Mouse (Mus musculus) midbrain, postnatal 0 days (tissue): ENCODE measurements at regions not wholly inside any gene's neighbourhood (a gene's known extent, or its start where the extent isn't known, plus 50 kb on each side); places are given as distances from the start of the nearest gene placed in this dataset.
"Not testable (repeated sequence)": the region's sequence is repeated elsewhere in the genome, so short reads cannot be mapped to it uniquely, and the experiment has no call there.

Source experiments
- ATAC-seq: fragments of 200-750 bp; cut with Nextera tagmentation; 2 replicates; pipeline ENCODE4 v1.8.0; 2017; ENCODE audit warnings: moderate number of reproducible peaks, mild to moderate bottlenecking, moderate TSS enrichment, moderate library complexity; ENCODE audit not compliant: low FRiP score
- DNase-seq: peaks from one replicate; pipeline ENCODE4 v3.0.0-alpha.2; 2015; ENCODE audit warnings: low spot score
- H3K27ac ChIP-seq: fragments of 300-500 bp; sonication (generic); 2 replicates; pipeline ENCODE4 v1.5.1; 2014; ENCODE audit warnings: low read depth, mild to moderate bottlenecking, low read length, mixed read lengths
- H3K27me3 ChIP-seq: fragments of 300-500 bp; sonication (generic); 2 replicates; pipeline ENCODE4 v1.6.1; 2014; ENCODE audit warnings: low read length, control low read depth, mixed read lengths; ENCODE audit not compliant: insufficient read depth
- H3K36me3 ChIP-seq: fragments of 300-500 bp; sonication (generic); 2 replicates; pipeline ENCODE4 v1.6.1; 2014; ENCODE audit warnings: low read length, control low read depth, mixed read lengths; ENCODE audit not compliant: insufficient read depth
- H3K4me1 ChIP-seq: fragments of 300-500 bp; sonication (generic); 2 replicates; pipeline ENCODE4 v1.6.1; 2014; ENCODE audit warnings: mild to moderate bottlenecking, control low read depth, antibody characterized with exemption, low read length, mixed read lengths; ENCODE audit not compliant: insufficient read depth
- H3K4me2 ChIP-seq: fragments of 300-500 bp; sonication (generic); 2 replicates; pipeline ENCODE4 v1.6.1; 2014; ENCODE audit warnings: low read depth, mild to moderate bottlenecking, low read length, mixed read lengths; ENCODE audit not compliant: poor library complexity, severe bottlenecking
- H3K4me3 ChIP-seq: fragments of 300-500 bp; sonication (generic); 2 replicates; pipeline ENCODE4 v1.5.1; 2014; ENCODE audit warnings: low read depth, mild to moderate bottlenecking, low read length, moderate library complexity
- H3K9ac ChIP-seq: fragments of 300-500 bp; sonication (generic); replicated peaks from 2 replicates; pipeline ENCODE4 v1.6.1; 2014; ENCODE audit warnings: mild to moderate bottlenecking, low read length, moderate library complexity, mixed read lengths; ENCODE audit not compliant: poor library complexity, severe bottlenecking
- H3K9me3 ChIP-seq: fragments of 300-500 bp; sonication (generic); 2 replicates; pipeline ENCODE4 v1.6.1; 2016; ENCODE audit warnings: low read length, control low read depth
- CTCF ChIP-seq: IDR thresholded peaks from 2 replicates; pipeline ENCODE4 v1.5.1; 2016; ENCODE audit warnings: antibody characterized with exemption, mild to moderate bottlenecking
- WGBS: fragments of 180-500 bp; shearing (Covaris S2); extraction: QIAGEN DNeasy Blood & Tissue Kit; methylation state at CpG from one replicate; pipeline ENCODE4 v1.1.7; 2014; 5-methylcytosine and 5-hydroxymethylcytosine counted together

- Histone ChIP-seq H3K36me3 (no peaks in the 10 kb centered on the region), H3K9me3 (no peaks in the 10 kb centered on the region), H3K4me2 (no peak overlapping the region), H3K4me3 (no peak overlapping the region), H3K27ac (no peak overlapping the region), H3K27me3 (no peaks in the 10 kb centered on the region), H3K4me1 (no peaks in the 10 kb centered on the region), H3K9ac (no peak overlapping the region)
- no peak for ATAC-seq
- 82% methylated on average over 9 of the region's 9 CpGs for WGBS
- no peak for DNase-seq
- TF ChIP-seq CTCF, result no peak
Observed at GRCm38 (mm10) chr14:116651897-116652296, 273.2 kb upstream of the Gpc6 start.

- Histone ChIP-seq H3K4me1 (no peaks in the 10 kb centered on the region), H3K9me3 (no peaks in the 10 kb centered on the region), H3K36me3 (no peaks in the 10 kb centered on the region), H3K9ac (no peak overlapping the region), H3K27me3 (no peaks in the 10 kb centered on the region), H3K4me3 (no peak overlapping the region), H3K4me2 (no peak overlapping the region), H3K27ac (no peak overlapping the region)
- no peak for ATAC-seq
- TF ChIP-seq CTCF, result no peak
- no peak for DNase-seq
- 92% methylated on average over 5 of the region's 5 CpGs for whole genome bisulfite sequencing
Observed at GRCm38 (mm10) chr14:116683909-116684308, 241.2 kb upstream of the Gpc6 start.

- H3K27ac ChIP-seq, result no peak overlapping the region
- 82% methylated on average over 5 of the region's 5 CpGs for whole genome bisulfite sequencing
- H3K9ac ChIP-seq, result no peak overlapping the region
- no peak for TF ChIP-seq CTCF
- no peaks in the 10 kb centered on the region for H3K27me3 ChIP-seq
- H3K4me2 ChIP-seq, result no peak overlapping the region
- H3K9me3 ChIP-seq, result no peaks in the 10 kb centered on the region
- ATAC-seq (no peak), DNase-seq (no peak)
- H3K4me1 ChIP-seq, result no peaks in the 10 kb centered on the region
- H3K36me3 ChIP-seq, result no peaks in the 10 kb centered on the region
- H3K4me3 ChIP-seq, result no peak overlapping the region
Observed at GRCm38 (mm10) chr14:116697675-116698074, 227.4 kb upstream of the Gpc6 start.

- H3K9me3 ChIP-seq, result no peaks in the 10 kb centered on the region
- H3K4me3 ChIP-seq, result no peak overlapping the region
- H3K27ac ChIP-seq, result no peak overlapping the region
- H3K9ac ChIP-seq, result no peak overlapping the region
- 68% methylated on average over 7 of the region's 7 CpGs for WGBS
- no peaks in the 10 kb centered on the region for H3K4me1 ChIP-seq
- no peak overlapping the region for H3K4me2 ChIP-seq
- ATAC-seq (no peak), DNase-seq (no peak)
- TF ChIP-seq CTCF, result no peak
- no peaks in the 10 kb centered on the region for H3K27me3 ChIP-seq
- H3K36me3 ChIP-seq, result no peaks in the 10 kb centered on the region
Observed at GRCm38 (mm10) chr14:116698437-116698836, 226.7 kb upstream of the Gpc6 start.

- DNase-seq, result not testable (repeated sequence)
Observed at GRCm38 (mm10) chr14:116734596-116734995, 190.5 kb upstream of the Gpc6 start.

GRCm38 (mm10) chr14:116754438-116755157 is 170.5 kb upstream of the Gpc6 start:
- TF ChIP-seq CTCF, result no peak
- Histone ChIP-seq H3K27ac (no peak overlapping the region), H3K27me3 (no peaks in the 10 kb centered on the region), H3K4me1 (no peaks in the 10 kb centered on the region), H3K4me3 (no peak overlapping the region), H3K4me2 (no peak overlapping the region), H3K9me3 (0 out of 2 replicates have a peak, but pooled peaks cover 5% of the 10 kb centered on the region), H3K9ac (no peak overlapping the region), H3K36me3 (no peaks in the 10 kb centered on the region)
- ATAC-seq (no peak), DNase-seq (no peak)
- whole genome bisulfite sequencing, result 81% methylated on average over 7 of the region's 7 CpGs

More at GRCm38 (mm10) chr14:116734596-116734995, 190.5 kb upstream of the Gpc6 start:
- not testable (repeated sequence) for H3K27me3 ChIP-seq, H3K27ac ChIP-seq, H3K4me3 ChIP-seq, H3K9me3 ChIP-seq, H3K4me1 ChIP-seq, H3K36me3 ChIP-seq, ATAC-seq, H3K9ac ChIP-seq, H3K4me2 ChIP-seq
- WGBS, result 82% methylated on average over 6 of the region's 6 CpGs
